Mouse (Mus musculus) Muller cell, postnatal 12 days (primary cell): ENCODE data around the gene Miip.

Source experiments
- DNase-seq: peaks from one replicate; pipeline ENCODE4 v3.0.0-alpha.2; 2015; ENCODE audit errors: inconsistent ontology term

Gene Miip

DNA sequence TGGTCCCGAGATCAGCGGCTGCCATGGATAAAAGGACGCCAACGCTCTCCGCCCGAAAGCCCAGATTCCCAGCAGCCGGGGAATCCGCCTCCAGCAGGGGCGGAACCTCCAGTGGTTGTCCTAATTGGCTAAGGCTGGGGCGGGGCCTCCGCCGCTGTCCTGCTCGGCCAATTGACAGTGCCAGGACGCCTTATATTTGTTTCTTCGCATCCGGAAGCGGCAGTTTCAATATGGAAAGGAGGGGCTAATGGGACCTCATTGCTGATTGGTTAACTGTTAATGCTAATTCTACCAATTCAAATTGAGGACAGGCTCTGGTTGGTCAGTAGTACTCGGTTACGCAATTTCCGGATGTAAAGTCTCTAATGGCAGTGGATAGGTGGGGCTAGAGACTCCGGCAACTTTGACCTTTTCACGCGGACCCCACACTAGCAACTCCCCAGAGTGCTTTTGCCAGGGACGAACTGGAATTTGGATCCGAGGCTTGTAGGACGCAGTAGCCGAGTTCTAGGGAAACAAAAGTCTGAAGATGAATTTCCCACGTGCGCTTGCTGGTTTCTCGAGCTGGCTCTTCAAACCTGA, at the start of gene Miip, which contains the start of gene Fv1:
Gene Miip (minus strand): TSS at position 367 of the 582 bp plus-strand sequence.
Gene Fv1 (plus strand): TSS at position 530 of the 582 bp plus-strand sequence.
- DNase-seq: peak; percentile 99

GRCm38 (mm10) chr4:147909486-147909885, 40.9 kb upstream of the Miip start:
- no peak for DNase-seq

DNA sequence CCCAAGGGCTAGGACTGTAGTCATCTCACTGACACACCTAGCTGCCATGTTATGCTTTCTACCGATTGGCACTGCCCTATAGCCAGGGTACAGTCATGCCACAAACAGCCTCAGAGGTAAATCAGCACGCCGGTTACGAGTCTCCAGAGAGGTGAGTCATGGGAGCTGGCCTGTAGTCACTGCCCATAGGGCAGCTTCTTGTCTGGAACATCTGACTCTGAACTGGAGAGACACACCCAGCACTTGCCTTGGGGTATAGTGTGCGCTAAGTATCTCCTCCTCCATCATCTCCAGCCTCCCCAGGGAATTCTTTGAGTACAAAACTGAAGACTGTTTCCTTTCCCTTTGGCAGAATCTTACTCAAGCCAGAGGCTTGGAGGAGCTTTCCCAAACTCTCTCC, 37.6 kb upstream of the Miip start:
- peak; percentile 43 for DNase-seq

DNA sequence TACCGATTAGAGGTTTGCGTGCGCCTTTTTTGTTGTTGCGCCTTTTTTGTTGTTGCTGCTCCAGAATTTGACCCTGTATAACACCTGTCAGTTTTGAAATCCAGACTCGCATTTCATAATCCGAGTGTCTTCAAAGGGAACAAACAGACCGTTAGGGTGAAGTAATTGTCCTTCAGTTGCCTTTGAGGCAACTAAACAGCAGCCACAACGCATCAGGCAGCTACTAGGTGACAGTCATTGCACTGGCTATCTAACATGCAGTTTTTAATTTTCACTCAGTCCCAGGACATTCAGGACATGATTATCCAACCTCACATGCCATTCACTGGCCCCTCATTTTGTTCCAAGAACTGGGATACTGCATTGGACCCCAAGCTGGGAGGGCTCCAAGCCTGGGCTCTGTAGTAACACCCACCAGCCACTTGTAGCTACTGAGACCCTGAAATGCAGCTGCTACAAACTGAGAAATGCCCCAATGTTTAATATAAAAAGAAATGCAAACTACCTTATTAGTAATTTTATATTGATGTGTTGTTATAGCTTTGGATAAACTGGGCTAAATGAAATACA, 36.6 kb upstream of the Miip start:
- no peak for DNase-seq

- peak; percentile 95 for DNase-seq
Measured at GRCm38 (mm10) chr4:147904313-147905089, 35.9 kb upstream of the Miip start, which contains the start of gene Mfn2. TSS of gene Mfn2 (minus strand) at chr4:147904704.

GRCm38 (mm10) chr4:147903601-147904000, 35.0 kb upstream of the Miip start:
- no peak for DNase-seq

DNA sequence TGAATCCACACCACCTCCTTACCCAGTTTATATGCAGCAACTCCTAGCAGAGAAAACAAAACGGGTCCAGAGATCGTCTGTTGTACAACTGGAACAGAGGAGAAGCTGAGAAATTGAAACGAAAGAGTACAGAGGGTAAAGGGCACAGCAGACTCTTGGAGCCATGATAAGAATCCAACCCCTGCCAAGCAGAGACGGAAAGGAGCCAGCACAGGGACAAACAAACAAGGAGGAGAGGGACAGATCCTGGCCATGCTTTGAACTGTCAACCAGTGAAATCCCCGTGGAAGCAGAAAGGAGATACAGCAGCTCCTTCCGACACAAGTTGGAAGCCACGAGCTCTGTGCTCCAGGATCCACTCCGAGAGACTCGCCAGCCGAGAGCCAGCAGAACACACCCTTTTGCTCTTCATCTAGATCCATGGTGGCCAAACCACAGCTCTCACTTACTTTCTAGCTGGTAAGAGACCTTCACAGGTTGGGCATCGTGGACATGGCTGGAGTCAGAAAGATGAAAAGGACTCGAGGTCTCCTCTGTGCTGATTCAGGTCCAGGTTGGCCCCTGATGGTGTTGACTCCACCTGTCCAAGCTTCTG, 34.4 kb upstream of the Miip start:
- DNase-seq: no peak

GRCm38 (mm10) chr4:147900452-147900851, 31.8 kb upstream of the Miip start:
- no peak for DNase-seq

DNA sequence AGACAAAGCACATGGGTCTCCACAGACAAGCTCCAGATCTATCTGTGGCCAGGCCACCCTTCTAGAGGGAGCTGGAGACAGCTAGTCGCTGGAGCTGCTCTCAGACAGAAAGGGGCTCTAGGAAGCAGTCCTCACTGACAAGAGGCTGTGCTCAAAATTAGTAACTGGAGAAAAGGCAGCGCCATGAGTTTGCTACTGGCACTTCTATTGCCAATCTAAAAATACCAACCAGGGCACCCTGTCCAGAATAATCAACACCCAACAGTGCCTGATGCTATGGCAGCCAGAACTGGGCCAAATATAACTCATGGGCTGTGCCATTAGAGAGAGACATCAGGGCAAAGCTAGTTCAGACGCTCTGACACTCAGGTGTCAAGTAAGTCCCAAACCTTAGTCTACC, 28.7 kb upstream of the Miip start:
- DNase-seq: no peak

DNA sequence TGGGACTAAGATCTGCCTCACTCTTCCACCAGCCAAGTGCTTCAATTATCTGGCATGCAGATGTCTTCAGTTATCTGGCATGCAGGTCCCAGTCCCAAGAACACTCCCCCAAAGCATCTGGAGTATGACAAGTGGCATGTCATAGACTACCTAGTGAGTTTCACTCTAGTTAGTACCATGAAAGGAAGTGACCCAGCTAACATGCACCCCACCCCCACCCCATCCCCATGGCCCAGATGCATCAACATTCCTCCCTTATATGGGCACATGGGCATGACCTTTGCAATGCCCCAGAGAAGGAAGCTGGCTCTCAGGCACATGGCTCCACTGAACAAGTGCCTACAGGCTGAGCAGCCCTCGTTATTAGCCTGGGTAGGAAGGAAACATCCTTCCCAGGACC, 27.8 kb upstream of the Miip start:
- DNase-seq: peak; percentile 37

GRCm38 (mm10) chr4:147895815-147896330, 27.3 kb upstream of the Miip start:
- no peak for DNase-seq

GRCm38 (mm10) chr4:147890341-147890740, 21.7 kb upstream of the Miip start:
- DNase-seq: no peak

- no peak for DNase-seq
Measured at GRCm38 (mm10) chr4:147888237-147888636, 19.6 kb upstream of the Miip start.

DNA sequence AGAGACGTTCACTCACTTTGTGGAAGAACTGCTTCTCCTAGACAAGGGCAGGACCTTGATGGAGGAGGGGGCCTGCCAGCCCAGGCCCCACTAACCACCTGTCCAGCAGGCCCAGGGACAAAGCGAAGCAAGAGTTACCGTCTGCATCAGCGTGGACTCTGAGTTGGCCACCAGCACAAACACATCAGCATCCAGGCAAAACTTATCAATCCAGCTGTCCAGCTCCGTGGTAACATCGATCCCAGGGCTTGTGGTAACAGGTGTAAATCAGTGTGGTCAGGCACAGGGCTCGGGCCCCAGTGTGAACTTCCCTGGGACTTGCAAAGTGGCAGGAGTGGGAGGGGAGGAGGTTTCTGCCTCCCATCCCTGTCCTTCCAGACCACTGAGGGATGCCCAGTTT, 18.7 kb upstream of the Miip start:
- no peak for DNase-seq

DNA sequence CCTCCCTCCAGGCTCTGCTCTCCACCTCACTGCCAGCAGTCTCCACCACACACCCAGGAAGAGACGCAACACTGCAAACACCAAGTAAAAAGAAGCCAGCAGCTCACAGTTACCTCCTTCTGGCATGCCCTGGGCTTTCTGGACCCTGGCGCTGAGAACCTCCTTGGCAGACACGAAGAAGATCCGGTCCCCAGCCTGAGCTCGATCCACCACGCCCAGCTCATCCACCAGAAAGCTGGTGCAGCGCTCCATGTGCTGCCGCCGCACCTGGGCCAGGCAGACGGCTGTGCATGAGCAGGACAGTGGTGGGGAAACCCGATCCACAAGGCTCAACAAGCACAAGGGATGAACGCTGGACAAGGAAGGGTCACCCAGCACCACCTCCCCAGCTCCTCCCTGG, 17.5 kb upstream of the Miip start:
- no peak for DNase-seq

DNA sequence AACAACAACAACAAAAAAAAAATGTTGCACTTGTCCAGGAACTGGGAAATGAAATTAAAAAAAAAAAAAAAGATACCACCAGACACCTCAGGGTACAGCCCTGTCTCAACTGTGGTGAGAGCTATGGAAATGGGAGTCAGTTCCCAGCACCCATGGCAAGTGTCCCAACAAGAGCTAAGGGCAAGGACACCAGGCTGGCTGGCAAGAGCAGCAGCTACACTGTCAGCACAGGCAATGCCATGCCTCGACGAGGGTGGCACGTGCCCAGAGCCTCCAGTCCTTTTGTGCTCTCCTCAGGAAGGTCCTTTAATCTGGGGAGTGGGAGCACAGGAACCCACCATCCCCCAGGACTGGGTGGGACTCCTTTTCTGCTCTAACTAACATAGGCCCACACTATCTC, 15.5 kb upstream of the Miip start:
- no peak for DNase-seq

DNA sequence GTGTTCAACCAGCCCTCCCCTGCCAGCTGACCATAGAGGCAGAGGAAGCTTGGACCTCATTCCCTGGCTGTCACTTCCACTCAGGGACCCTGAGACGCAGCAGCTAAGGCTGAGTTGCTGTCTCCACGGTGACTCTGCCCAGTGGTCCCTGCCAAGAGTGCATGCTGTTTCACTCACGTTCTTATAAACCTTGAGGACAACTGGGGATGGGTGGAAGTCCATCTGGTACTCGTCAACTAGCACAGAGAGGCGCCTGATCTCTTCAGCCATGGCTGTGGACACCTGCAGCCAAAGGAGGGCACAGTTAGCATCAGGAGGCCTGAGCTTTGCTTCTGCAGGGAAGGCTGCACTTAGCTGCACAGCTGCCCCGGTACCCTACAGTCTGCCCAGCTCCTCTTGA, 14.4 kb upstream of the Miip start:
- no peak for DNase-seq

DNA sequence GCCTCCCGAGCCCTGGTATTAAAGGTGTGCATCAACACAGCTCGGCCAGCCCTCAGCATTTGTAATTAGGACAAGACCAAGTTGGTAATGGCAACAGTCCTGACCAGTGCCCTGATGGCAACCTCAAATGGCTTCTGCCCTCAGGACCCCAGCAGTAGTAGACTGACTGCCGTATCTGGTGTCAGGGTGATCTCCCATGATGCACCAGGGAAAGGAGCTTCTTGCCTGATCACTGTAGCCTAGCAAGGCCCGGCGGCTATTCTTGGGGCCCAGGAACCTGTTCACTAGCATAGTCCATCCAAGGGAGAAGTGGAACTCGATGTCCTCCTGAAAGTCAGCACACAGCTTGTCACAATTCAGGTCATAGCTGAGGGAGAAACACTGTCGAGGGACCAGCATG, 13.2 kb upstream of the Miip start:
- DNase-seq: no peak

GRCm38 (mm10) chr4:147879865-147880264, 11.2 kb upstream of the Miip start:
- peak; percentile 90 for DNase-seq

- DNase-seq: no peak
Measured at GRCm38 (mm10) chr4:147879456-147879855, 10.8 kb upstream of the Miip start.

GRCm38 (mm10) chr4:147878537-147878936, 9.9 kb upstream of the Miip start:
- DNase-seq: no peak

DNA sequence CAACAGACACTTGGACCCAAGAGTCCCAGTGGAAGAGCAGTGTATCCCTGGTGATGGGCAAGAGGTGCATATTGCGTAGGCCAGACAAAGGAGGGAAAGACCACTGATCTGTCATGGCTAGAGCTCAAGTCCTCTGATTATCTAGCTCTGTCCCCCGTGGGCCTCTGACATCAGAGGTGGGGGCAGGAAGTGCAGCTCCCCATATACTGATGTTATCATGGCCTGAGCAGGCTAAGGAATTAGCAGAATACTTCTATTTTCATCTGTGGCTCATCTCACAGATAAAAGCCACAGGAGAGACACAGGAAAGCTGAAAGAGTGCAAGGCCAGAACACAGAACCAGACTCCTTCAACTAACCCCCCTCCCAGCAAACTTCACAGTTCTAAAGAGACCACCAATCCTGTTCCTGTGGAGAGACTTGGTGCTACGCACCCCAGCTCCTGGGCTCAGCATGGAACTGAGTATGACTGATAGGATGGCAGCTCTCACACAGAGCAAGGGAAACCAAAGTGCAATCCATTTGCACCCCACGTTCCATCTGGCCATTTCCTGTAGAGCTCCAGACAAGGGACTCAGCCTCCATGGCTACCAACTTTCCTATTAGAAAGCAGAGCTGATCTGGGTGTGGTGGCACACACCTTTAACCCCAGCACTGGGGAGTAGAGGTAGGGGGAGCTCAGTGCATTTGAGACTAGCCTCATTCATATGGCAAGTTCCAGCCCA, 7.4 kb upstream of the Miip start:
- DNase-seq: no peak
